Mouse (Mus musculus): ENCODE data around the gene Ip6k2. TPM values are rescaled to one million over a fixed set of nuclear protein-coding genes. Genes with fewer than 3 reads are reported as not detected.

Gene Ip6k2
- total and polyA plus RNA-seq, 3 experiments, result 23.6 to 28.4 (median 27.2) TPM

DNA sequence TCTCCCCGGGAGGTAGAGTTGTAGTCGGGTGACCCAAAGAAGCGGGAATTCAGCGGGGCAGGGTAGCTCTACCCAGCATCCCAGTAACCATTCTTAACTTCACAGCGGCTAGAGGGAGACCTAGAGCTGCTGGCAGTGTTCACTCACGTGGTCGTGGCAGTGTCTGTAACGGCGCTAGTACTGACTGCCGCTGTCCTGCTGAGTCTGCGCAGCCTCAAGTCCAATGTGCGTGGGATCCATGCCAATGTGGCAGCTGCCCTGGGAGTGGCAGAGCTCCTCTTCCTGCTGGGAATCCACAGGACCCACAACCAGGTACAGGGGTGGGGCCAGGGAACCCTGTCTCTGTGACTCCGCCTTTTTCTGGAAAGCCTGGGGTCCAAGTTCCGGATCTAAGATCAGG is 59.4 kb downstream of the Ip6k2 start:
- H3K4me3 ChIP-seq (replicated peaks in 1 of 3; ENCODE audit: low read depth in 2 of 3, low read length in 2 of 3, poor library complexity in 1 of 3), result no peak overlapping the region
- dilution Hi-C loops (cut with MboI; ENCODE audit: extremely low pct_ligation_motif_present, extremely low pct_unique_long_range_greater_than_20kb, low sequenced_read_pairs) (no loop called here), in situ Hi-C loops (cut with MboI; ENCODE audit: low pct_ligation_motif_present, low pct_unique_long_range_greater_than_20kb, low sequenced_read_pairs) (no loop called here)
- H3K9me3 ChIP-seq (replicated peaks; ENCODE audit: low read length), result no peaks in the 10 kb centered on the region
- peaks cover 95% of the 10 kb centered on the region for H3K27me3 ChIP-seq (replicated peaks)
- no peaks in the 10 kb centered on the region for H3K79me2 ChIP-seq (replicated peaks; ENCODE audit: control insufficient read depth, extremely low read depth, insufficient read depth, poor library complexity, severe bottlenecking)
- DNase-seq (ENCODE audit: extremely low read depth), result no peak
- H3K4me1 ChIP-seq (ENCODE audit: control insufficient read depth in 1 of 2, insufficient read depth in 2 of 2), result peaks cover 4 to 6% of the 10 kb centered on the region in 2 experiments; a peak in 1 of 4 replicates
- no peaks in the 10 kb centered on the region for H3K36me3 ChIP-seq (replicated peaks in 1 of 2; ENCODE audit: control insufficient read depth in 1 of 2, insufficient read depth in 1 of 2, low read length in 1 of 2)
- TF ChIP-seq MAX (IDR thresholded peaks at IDR 0.05; ENCODE audit: low read length) (peak; percentile 50; the same call in 1 of the 2 replicates), CTCF (conservative IDR thresholded peaks at IDR 0.05 in 1 of 2, IDR thresholded peaks at IDR 0.05 in 1 of 2; ENCODE audit: low read depth in 2 of 2, low read length in 2 of 2) (peak in 1 of 2 experiments; percentile 47; a peak in 2 of 4 replicates), TCF12 (IDR thresholded peaks at IDR 0.05; ENCODE audit: low read depth, low read length) (no peak), NRF1 (IDR thresholded peaks at IDR 0.05; ENCODE audit: low read depth, low read length) (peak; percentile 56), MAFK (IDR thresholded peaks at IDR 0.05; ENCODE audit: insufficient replicate concordance, low read length) (no peak), MAZ (IDR thresholded peaks at IDR 0.05; ENCODE audit: low read depth, low read length) (no peak), EP300 (IDR thresholded peaks at IDR 0.05; ENCODE audit: low read length) (no peak), RAD21 (IDR thresholded peaks at IDR 0.05; ENCODE audit: low read depth, low read length) (no peak; the same call in 1 of the 2 replicates), USF1 (IDR thresholded peaks at IDR 0.05; ENCODE audit: low read depth, low read length) (peak; percentile 22; the same call in 1 of the 2 replicates), BHLHE40 (IDR thresholded peaks at IDR 0.05; ENCODE audit: low read depth, low read length) (peak; percentile 38), MYC (IDR thresholded peaks at IDR 0.05; ENCODE audit: low read depth, low read length) (peak; percentile 35; the same call in 1 of the 2 replicates)
- no peak overlapping the region for H3K27ac ChIP-seq (ENCODE audit: insufficient read depth, low read depth)
- H3K9ac ChIP-seq (ENCODE audit: insufficient read depth, low read depth), result no peak overlapping the region
- H3K4me2 ChIP-seq (ENCODE audit: insufficient read depth, low read depth, poor library complexity, severe bottlenecking), result peak overlapping the region; percentile 27

DNA sequence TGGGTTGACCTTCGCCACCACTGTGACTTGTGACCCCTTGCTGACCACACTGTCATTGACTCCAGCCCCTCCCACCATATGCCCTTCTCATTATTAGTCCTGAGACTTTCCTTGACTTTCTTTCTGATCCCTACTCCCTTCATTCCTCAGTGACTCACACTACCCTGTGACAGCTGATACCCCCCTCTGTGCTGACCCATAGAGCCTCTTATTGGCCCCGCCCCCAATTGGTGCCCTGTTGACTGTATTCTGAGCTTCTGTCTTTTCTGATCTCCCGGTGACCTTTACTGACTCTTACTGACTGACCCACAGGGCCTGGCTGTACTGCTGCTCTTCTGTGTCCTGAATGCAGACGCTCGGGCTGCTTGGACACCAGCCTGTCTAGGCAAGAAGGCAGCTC is 61.8 kb downstream of the Ip6k2 start:
- Histone ChIP-seq H3K27me3 (replicated peaks) (peaks cover 80% of the 10 kb centered on the region), H3K79me2 (replicated peaks; ENCODE audit: control insufficient read depth, extremely low read depth, insufficient read depth, poor library complexity, severe bottlenecking) (no peaks in the 10 kb centered on the region), H3K9me3 (replicated peaks; ENCODE audit: low read length) (no peaks in the 10 kb centered on the region), H3K9ac (ENCODE audit: insufficient read depth, low read depth) (no peak overlapping the region), H3K4me1 (ENCODE audit: control insufficient read depth in 1 of 2, insufficient read depth in 2 of 2) (peaks cover 4 to 6% of the 10 kb centered on the region in 2 experiments; a peak in 1 of 4 replicates), H3K27ac (ENCODE audit: insufficient read depth, low read depth) (no peak overlapping the region), H3K4me2 (ENCODE audit: insufficient read depth, low read depth, poor library complexity, severe bottlenecking) (no peak overlapping the region), H3K36me3 (replicated peaks in 1 of 2; ENCODE audit: control insufficient read depth in 1 of 2, insufficient read depth in 1 of 2, low read length in 1 of 2) (no peaks in the 10 kb centered on the region), H3K4me3 (replicated peaks in 1 of 3; ENCODE audit: low read depth in 2 of 3, low read length in 2 of 3, poor library complexity in 1 of 3) (no peak overlapping the region)
- dilution Hi-C loops (cut with MboI; ENCODE audit: extremely low pct_ligation_motif_present, extremely low pct_unique_long_range_greater_than_20kb, low sequenced_read_pairs), result no loop called here
- DNase-seq (ENCODE audit: extremely low read depth), result no peak
- in situ Hi-C loops (cut with MboI; ENCODE audit: low pct_ligation_motif_present, low pct_unique_long_range_greater_than_20kb, low sequenced_read_pairs), result no loop called here
- TF ChIP-seq TBP (conservative IDR thresholded peaks at IDR 0.05; ENCODE audit: low read depth, low read length) (no peak), E2F4 (IDR thresholded peaks at IDR 0.05; ENCODE audit: insufficient replicate concordance, low read depth, low read length) (no peak), GABPA (IDR thresholded peaks at IDR 0.05; ENCODE audit: insufficient replicate concordance, low read depth, low read length) (no peak), NELFE (IDR thresholded peaks at IDR 0.05; ENCODE audit: low read depth, low read length) (no peak), MAFK (IDR thresholded peaks at IDR 0.05; ENCODE audit: insufficient replicate concordance, low read length) (no peak), ZNF384 (IDR thresholded peaks at IDR 0.05; ENCODE audit: low read depth, low read length) (no peak), ZC3H11A (IDR thresholded peaks at IDR 0.05; ENCODE audit: low read depth, low read length) (no peak), SIN3A (IDR thresholded peaks at IDR 0.05; ENCODE audit: low read length) (no peak), NRF1 (IDR thresholded peaks at IDR 0.05; ENCODE audit: low read depth, low read length) (no peak), USF2 (conservative IDR thresholded peaks at IDR 0.05; ENCODE audit: low read depth, low read length) (no peak), KAT2A (IDR thresholded peaks at IDR 0.05; ENCODE audit: insufficient replicate concordance, low read length) (no peak), TCF12 (IDR thresholded peaks at IDR 0.05; ENCODE audit: low read depth, low read length) (no peak), HCFC1 (IDR thresholded peaks at IDR 0.05; ENCODE audit: low read depth, low read length) (no peak), MEF2A (IDR thresholded peaks at IDR 0.05; ENCODE audit: borderline replicate concordance, low read depth, low read length) (no peak)
